Mouse (Mus musculus) midbrain, embryonic 10.5 days (tissue): ENCODE results near the gene Csnk2a2. TPM values are rescaled to one million over a fixed set of nuclear protein-coding genes. Genes with fewer than 3 reads are reported as not detected.

ENCODE experiments used
- DNase-seq: peaks from one replicate; pipeline ENCODE4 v3.0.0-alpha.2; 2017; ENCODE audit warnings: low spot score
- H3K27ac ChIP-seq: fragments of 300-500 bp; sonication (generic); replicated peaks from 2 replicates; pipeline ENCODE4 v1.5.1; 2016; ENCODE audit warnings: mild to moderate bottlenecking
- H3K27me3 ChIP-seq: fragments of 300-500 bp; sonication (generic); 2 replicates; pipeline ENCODE4 v1.6.1; 2016; ENCODE audit warnings: low read depth, mild to moderate bottlenecking; ENCODE audit not compliant: poor library complexity, severe bottlenecking
- H3K36me3 ChIP-seq: fragments of 300-500 bp; sonication (generic); 2 replicates; pipeline ENCODE4 v1.6.1; 2016; ENCODE audit warnings: mild to moderate bottlenecking, moderate library complexity
- H3K4me1 ChIP-seq: fragments of 300-500 bp; sonication (generic); 2 replicates; pipeline ENCODE4 v1.6.1; 2016
- H3K4me3 ChIP-seq: fragments of 300-500 bp; sonication (generic); 2 replicates; pipeline ENCODE4 v1.5.1; 2016; ENCODE audit warnings: mild to moderate bottlenecking, moderate library complexity
- H3K9me3 ChIP-seq: fragments of 300-500 bp; sonication (generic); replicated peaks from 2 replicates; pipeline ENCODE4 v1.6.1; 2016; ENCODE audit warnings: mild to moderate bottlenecking
- WGBS: fragments of 180-500 bp; shearing (Covaris S2); methylation state at CpG from one replicate; pipeline ENCODE4 v1.1.7; 2016; 5-methylcytosine and 5-hydroxymethylcytosine counted together
- polyA plus RNA-seq: library from polyadenylated mRNA; unstranded; fragments of >200 nt; fragmentation: Nextera tagmentation; extraction: Ambion mirVana; gene quantifications from 2 replicates; pipeline ENCODE4 v1.2.1, GENCODE M21; 2016

The Csnk2a2 gene
- polyA plus RNA-seq, 1 experiment from 2014 or later, result 11.1 TPM

GRCm38 (mm10) chr8:95433124-95433523, 56.7 kb downstream of the Csnk2a2 start:
- H3K27ac ChIP-seq, result 0 out of 2 replicates have a peak overlapping the region, but pooled peaks have one; percentile 9
- WGBS, result 77% methylated on average over 4 of the region's 4 CpGs
- H3K27me3 ChIP-seq, result no peaks in the 10 kb centered on the region
- H3K36me3 ChIP-seq, result peaks cover 3% of the 10 kb centered on the region; the same call in 1 of the 2 replicates
- peak overlapping the region; percentile 90 for H3K4me3 ChIP-seq
- H3K9me3 ChIP-seq, result no peaks in the 10 kb centered on the region
- peaks cover 58% of the 10 kb centered on the region for H3K4me1 ChIP-seq
- DNase-seq, result no peak

DNA sequence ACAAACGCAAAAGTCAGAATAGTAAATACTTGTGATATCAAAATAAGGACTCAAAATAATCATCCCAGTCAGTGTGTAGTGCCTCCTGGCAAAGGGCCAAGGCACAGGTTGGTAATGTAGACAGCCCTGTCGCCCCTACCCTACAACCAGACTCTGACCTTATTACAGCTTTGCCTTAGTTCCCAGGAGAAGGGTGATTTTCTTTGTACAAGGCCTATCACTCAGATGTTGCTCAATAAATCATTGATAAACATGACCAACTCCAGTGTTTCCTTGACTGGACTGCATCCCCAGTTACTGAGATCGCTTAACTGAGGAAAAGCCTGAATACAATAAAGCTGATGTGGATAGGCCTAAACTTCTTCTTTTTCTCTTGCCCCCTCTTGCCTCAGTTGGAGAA, 57.4 kb downstream of the Csnk2a2 start:
- H3K4me1 ChIP-seq, result peaks cover 65% of the 10 kb centered on the region
- no peaks in the 10 kb centered on the region for H3K9me3 ChIP-seq
- WGBS, result 93% methylated on average over 3 of the region's 3 CpGs

GRCm38 (mm10) chr8:95429945-95430344, 59.9 kb downstream of the Csnk2a2 start:
- peak; percentile 59 for DNase-seq
- Histone ChIP-seq H3K4me3 (peak overlapping the region; percentile 41), H3K36me3 (peaks cover 3% of the 10 kb centered on the region; the same call in 1 of the 2 replicates), H3K27ac (peak overlapping the region; percentile 75), H3K27me3 (no peaks in the 10 kb centered on the region), H3K4me1 (peaks cover 74% of the 10 kb centered on the region), H3K9me3 (no peaks in the 10 kb centered on the region)
- WGBS, result 17% methylated on average over 3 of the region's 3 CpGs

More for the DNA sequence above, 57.4 kb downstream of the Csnk2a2 start:
- no peak overlapping the region for H3K4me3 ChIP-seq
- H3K27ac ChIP-seq, result no peak overlapping the region
- DNase-seq, result no peak
- peaks cover 3% of the 10 kb centered on the region; the same call in 1 of the 2 replicates for H3K36me3 ChIP-seq
- no peaks in the 10 kb centered on the region for H3K27me3 ChIP-seq

DNA sequence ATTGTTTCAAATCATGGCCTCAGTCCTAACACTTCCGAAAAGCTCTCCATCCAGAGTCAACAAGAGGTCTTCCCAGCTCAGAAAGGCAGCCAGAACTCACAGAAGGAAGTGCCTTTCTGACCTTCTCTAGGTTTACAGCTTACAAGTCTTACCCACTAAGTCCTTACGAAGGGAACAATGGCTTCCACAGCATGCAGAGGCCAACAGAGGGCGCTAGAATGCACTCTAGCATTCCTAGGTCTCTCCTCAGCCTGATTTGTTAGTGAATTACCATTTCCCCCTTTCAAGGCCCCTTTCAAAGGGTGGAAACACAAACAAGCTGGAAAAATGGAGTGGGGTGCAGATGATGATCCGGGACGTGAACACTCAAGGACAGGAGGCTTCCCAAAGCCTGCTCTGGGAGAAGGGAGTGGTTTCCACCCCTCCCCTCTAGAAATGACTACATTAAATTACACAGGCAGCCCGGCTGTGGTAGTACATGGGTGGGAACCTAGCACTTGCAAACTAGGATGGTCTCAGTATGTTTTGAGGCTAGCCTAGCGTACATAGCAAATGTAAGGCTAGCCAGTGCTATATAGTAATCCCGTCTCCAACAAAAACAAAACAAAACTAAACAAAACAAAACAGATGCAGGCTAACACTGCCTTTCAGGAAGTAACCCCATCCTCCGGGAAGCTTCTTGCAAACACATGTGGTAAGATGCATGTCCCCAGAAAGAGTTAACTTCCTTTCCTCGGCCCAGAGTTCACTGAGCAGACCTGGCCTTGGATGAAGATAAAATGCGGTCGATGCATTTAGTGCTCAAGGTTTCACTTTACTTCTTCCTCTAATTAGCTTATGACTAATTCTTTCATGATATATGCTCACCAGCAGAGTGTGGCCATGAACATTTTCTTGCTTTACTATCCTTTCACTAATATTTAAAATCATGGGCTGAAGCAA, 62.0 kb downstream of the Csnk2a2 start:
- 49% methylated on average over 12 of the region's 12 CpGs for whole genome bisulfite sequencing
- peak overlapping the region; percentile 61 for H3K27ac ChIP-seq
- peaks cover 21% of the 10 kb centered on the region for H3K36me3 ChIP-seq
- H3K27me3 ChIP-seq, result no peaks in the 10 kb centered on the region
- peak overlapping the region; percentile 29 for H3K4me3 ChIP-seq
- peaks cover 60% of the 10 kb centered on the region for H3K4me1 ChIP-seq
- H3K9me3 ChIP-seq, result no peaks in the 10 kb centered on the region
- peak; percentile 77 for DNase-seq

- Histone ChIP-seq H3K27me3 (no peaks in the 10 kb centered on the region), H3K4me3 (no peak overlapping the region), H3K36me3 (peaks cover 28% of the 10 kb centered on the region), H3K4me1 (peaks cover 49% of the 10 kb centered on the region), H3K27ac (peak overlapping the region; percentile 61; the same call in 1 of the 2 replicates), H3K9me3 (no peaks in the 10 kb centered on the region)
- no peak for DNase-seq
- WGBS, result 90% methylated on average over 2 of the region's 2 CpGs
Observed at GRCm38 (mm10) chr8:95426781-95427281, 63.0 kb downstream of the Csnk2a2 start.

- H3K36me3 ChIP-seq, result peaks cover 49% of the 10 kb centered on the region
- H3K4me1 ChIP-seq, result peaks cover 31% of the 10 kb centered on the region
- H3K9me3 ChIP-seq, result no peaks in the 10 kb centered on the region
- H3K4me3 ChIP-seq, result no peak overlapping the region
- no peak overlapping the region for H3K27ac ChIP-seq
- DNase-seq, result no peak
- H3K27me3 ChIP-seq, result no peaks in the 10 kb centered on the region
- 95% methylated on average over 7 of the region's 7 CpGs for WGBS
Observed at GRCm38 (mm10) chr8:95424682-95425081, 65.2 kb downstream of the Csnk2a2 start.

- 94% methylated on average over 14 of the region's 14 CpGs for WGBS
- no peak for DNase-seq
- Histone ChIP-seq H3K36me3 (peaks cover 63% of the 10 kb centered on the region), H3K27me3 (no peaks in the 10 kb centered on the region), H3K4me1 (peaks cover 8% of the 10 kb centered on the region), H3K4me3 (no peak overlapping the region), H3K27ac (no peak overlapping the region), H3K9me3 (no peaks in the 10 kb centered on the region)
Observed at GRCm38 (mm10) chr8:95422193-95422810, 67.5 kb downstream of the Csnk2a2 start.

DNA sequence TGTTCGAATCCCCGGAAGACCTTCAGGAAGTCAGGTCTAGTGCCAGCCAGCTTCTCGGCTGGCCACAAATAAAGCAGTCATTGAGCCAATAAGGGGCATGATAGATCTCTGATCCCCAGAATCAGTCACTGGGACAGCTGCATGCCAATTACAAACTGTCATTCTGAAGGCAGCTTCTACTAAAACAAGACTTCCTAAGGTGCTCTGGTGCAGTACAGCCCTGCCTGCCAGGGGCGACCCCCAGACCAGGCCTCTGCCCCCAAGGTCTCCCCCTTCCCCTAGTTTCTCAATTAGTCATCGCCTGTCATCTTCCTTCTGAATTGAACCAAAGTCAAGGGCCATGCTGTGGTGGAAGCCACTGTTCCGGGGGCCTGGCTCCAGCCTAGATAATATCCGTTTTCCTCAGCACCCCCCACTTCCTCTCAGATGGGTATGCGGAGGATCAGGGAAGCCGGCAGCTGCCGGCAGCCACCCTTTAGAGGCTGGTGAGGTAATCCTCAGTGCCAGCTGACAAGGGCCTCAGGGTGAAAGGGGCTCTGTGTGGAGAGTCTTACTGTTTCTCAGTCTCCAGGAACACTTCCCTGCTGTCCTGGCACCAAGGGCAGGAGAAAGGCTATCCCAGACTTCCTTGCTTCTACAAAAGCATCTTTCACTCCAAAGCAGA, 78.4 kb downstream of the Csnk2a2 start:
- Histone ChIP-seq H3K27ac (no peak overlapping the region; the same call in 1 of the 2 replicates), H3K4me1 (peaks cover 5% of the 10 kb centered on the region; the same call in 1 of the 2 replicates), H3K27me3 (no peaks in the 10 kb centered on the region), H3K4me3 (no peak overlapping the region), H3K36me3 (no peaks in the 10 kb centered on the region), H3K9me3 (no peaks in the 10 kb centered on the region)
- no peak for DNase-seq
- WGBS, result 59% methylated on average over 10 of the region's 10 CpGs

GRCm38 (mm10) chr8:95409518-95409917, 80.3 kb downstream of the Csnk2a2 start:
- Histone ChIP-seq H3K27me3 (no peaks in the 10 kb centered on the region), H3K4me3 (no peak overlapping the region), H3K9me3 (no peaks in the 10 kb centered on the region), H3K27ac (no peak overlapping the region), H3K36me3 (no peaks in the 10 kb centered on the region), H3K4me1 (peaks cover 5% of the 10 kb centered on the region; the same call in 1 of the 2 replicates)
- no peak for DNase-seq
- WGBS, result 87% methylated on average over 5 of the region's 5 CpGs

- no peak overlapping the region for H3K4me3 ChIP-seq
Observed at GRCm38 (mm10) chr8:95401091-95401490, 88.7 kb downstream of the Csnk2a2 start.

DNA sequence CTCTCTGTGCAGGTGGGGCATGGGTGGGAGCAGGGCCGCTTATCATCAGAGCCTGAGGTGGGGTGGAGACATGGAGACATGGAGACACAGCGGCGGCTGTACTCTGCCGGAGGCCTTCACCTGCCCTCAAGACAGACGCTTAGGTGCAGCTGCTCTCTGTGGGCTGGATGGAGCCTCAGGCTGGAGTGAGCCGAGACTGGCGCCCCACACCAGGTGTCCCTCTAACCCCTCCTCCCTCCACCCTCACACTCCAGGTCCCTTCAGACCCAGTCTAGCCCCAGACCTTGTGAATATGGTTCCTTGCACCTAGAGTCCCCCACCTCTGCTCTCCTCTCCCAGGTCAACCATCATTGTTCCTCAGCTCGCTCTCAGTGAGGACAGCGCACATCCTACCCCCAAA, 90.7 kb downstream of the Csnk2a2 start:
- no peak for DNase-seq
- Histone ChIP-seq H3K27ac (peak overlapping the region; percentile 46; the same call in 1 of the 2 replicates), H3K4me3 (no peak overlapping the region), H3K27me3 (no peaks in the 10 kb centered on the region), H3K4me1 (peaks cover 33% of the 10 kb centered on the region), H3K36me3 (no peaks in the 10 kb centered on the region), H3K9me3 (no peaks in the 10 kb centered on the region)
- WGBS, result 87% methylated on average over 9 of the region's 9 CpGs

More at GRCm38 (mm10) chr8:95401091-95401490, 88.7 kb downstream of the Csnk2a2 start:
- no peak for DNase-seq
- 83% methylated on average over 7 of the region's 7 CpGs for WGBS
- Histone ChIP-seq H3K27ac (no peak overlapping the region), H3K9me3 (no peaks in the 10 kb centered on the region), H3K36me3 (no peaks in the 10 kb centered on the region), H3K27me3 (no peaks in the 10 kb centered on the region), H3K4me1 (peaks cover 22% of the 10 kb centered on the region)

GRCm38 (mm10) chr8:95397201-95397600, 92.6 kb downstream of the Csnk2a2 start:
- no peak for DNase-seq
- Histone ChIP-seq H3K9me3 (no peaks in the 10 kb centered on the region), H3K4me1 (peaks cover 33% of the 10 kb centered on the region), H3K4me3 (no peak overlapping the region), H3K27ac (peak overlapping the region; percentile 59), H3K36me3 (no peaks in the 10 kb centered on the region), H3K27me3 (no peaks in the 10 kb centered on the region)
- 69% methylated on average over 5 of the region's 5 CpGs for WGBS
